Mouse (Mus musculus): ENCODE results near the gene Krt76. TPM values are rescaled to one million over a fixed set of nuclear protein-coding genes. Genes with fewer than 3 reads are reported as not detected.

The Krt76 gene
- polyA plus RNA-seq, 1 experiment = not detected

- H3K36me3 ChIP-seq (ENCODE audit: control insufficient read depth, insufficient read depth, low read length) = no peaks in the 10 kb centered on the region
- DNase-seq (ENCODE audit: low read depth in 1 of 2, low spot score in 2 of 2) = no peak
- H3K27ac ChIP-seq (ENCODE audit: insufficient read depth, low read length) = no peak overlapping the region
- no peaks in the 10 kb centered on the region for H3K4me1 ChIP-seq (ENCODE audit: control insufficient read depth, insufficient read depth, insufficient read length)
- TF ChIP-seq POLR2A (IDR thresholded peaks at IDR 0.05; ENCODE audit: low read depth, low read length) = no peak
- no peak overlapping the region for H3K4me3 ChIP-seq (ENCODE audit: extremely low read depth, insufficient read depth, insufficient read length)
- peaks cover under 1% of the 10 kb centered on the region; the same call in 1 of the 2 replicates for H3K27me3 ChIP-seq (ENCODE audit: control insufficient read depth, insufficient read depth, low read length)
- 37% methylated on average over 5 of the region's 5 CpGs for WGBS
Observed at GRCm38 (mm10) chr15:101854294-101854693, 38.4 kb downstream of the Krt76 start.

- DNase-seq (ENCODE audit: low read depth in 1 of 2, low spot score in 2 of 2) = no peak
- no peaks in the 10 kb centered on the region for H3K27me3 ChIP-seq (ENCODE audit: control insufficient read depth, insufficient read depth, low read length)
- WGBS = 34% methylated on average over 5 of the region's 5 CpGs
- no peaks in the 10 kb centered on the region for H3K36me3 ChIP-seq (ENCODE audit: control insufficient read depth, insufficient read depth, low read length)
- TF ChIP-seq CTCF (IDR thresholded peaks at IDR 0.05; ENCODE audit: extremely low read depth, insufficient read depth, insufficient read length, insufficient replicate concordance) (no peak), POLR2A (IDR thresholded peaks at IDR 0.05; ENCODE audit: low read depth, low read length) (no peak)
- H3K4me1 ChIP-seq (ENCODE audit: control insufficient read depth, insufficient read depth, insufficient read length) = no peaks in the 10 kb centered on the region
- no peak overlapping the region for H3K27ac ChIP-seq (ENCODE audit: insufficient read depth, low read length)
- H3K4me3 ChIP-seq (ENCODE audit: extremely low read depth, insufficient read depth, insufficient read length) = no peak overlapping the region
Observed at GRCm38 (mm10) chr15:101852571-101852970, 40.1 kb downstream of the Krt76 start.

- no peaks in the 10 kb centered on the region for H3K36me3 ChIP-seq (ENCODE audit: control insufficient read depth, insufficient read depth, low read length)
- peaks cover under 1% of the 10 kb centered on the region; the same call in 1 of the 2 replicates for H3K4me1 ChIP-seq (ENCODE audit: control insufficient read depth, insufficient read depth, insufficient read length)
- DNase-seq (ENCODE audit: low read depth in 1 of 2, low spot score in 2 of 2) = no peak
- TF ChIP-seq POLR2A (IDR thresholded peaks at IDR 0.05; ENCODE audit: low read depth, low read length) = no peak
- no peak for TF ChIP-seq CTCF (IDR thresholded peaks at IDR 0.05; ENCODE audit: extremely low read depth, insufficient read depth, insufficient read length, insufficient replicate concordance)
- H3K4me3 ChIP-seq (ENCODE audit: extremely low read depth, insufficient read depth, insufficient read length) = no peak within 1 kb of the TSS
- no peak within 1 kb of the TSS for H3K27ac ChIP-seq (ENCODE audit: insufficient read depth, low read length)
- peaks cover 4% of the 10 kb centered on the region for H3K27me3 ChIP-seq (ENCODE audit: control insufficient read depth, insufficient read depth, low read length)
- 79% methylated on average over 6 of the region's 6 CpGs for WGBS
Observed at GRCm38 (mm10) chr15:101850694-101851093, 42.0 kb downstream of the Krt76 start, which contains the start of gene Krt1. TSS of gene Krt1 (minus strand) at chr15:101850794.

GRCm38 (mm10) chr15:101845971-101846403, 46.7 kb downstream of the Krt76 start:
- H3K27me3 ChIP-seq (ENCODE audit: control insufficient read depth, insufficient read depth, low read length) = peaks cover 6% of the 10 kb centered on the region
- H3K27ac ChIP-seq (ENCODE audit: insufficient read depth, low read length) = no peak overlapping the region
- H3K4me1 ChIP-seq (ENCODE audit: control insufficient read depth, insufficient read depth, insufficient read length) = peaks cover 2% of the 10 kb centered on the region; the same call in 1 of the 2 replicates
- no peak for DNase-seq (ENCODE audit: low read depth in 1 of 2, low spot score in 2 of 2)
- TF ChIP-seq CTCF (IDR thresholded peaks at IDR 0.05; ENCODE audit: extremely low read depth, insufficient read depth, insufficient read length, insufficient replicate concordance) = no peak
- no peak for TF ChIP-seq POLR2A (IDR thresholded peaks at IDR 0.05; ENCODE audit: low read depth, low read length)
- WGBS = 2% methylated on average over 36 of the region's 37 CpGs
- H3K36me3 ChIP-seq (ENCODE audit: control insufficient read depth, insufficient read depth, low read length) = no peaks in the 10 kb centered on the region
- peak overlapping the region; percentile 37; the same call in 1 of the 2 replicates for H3K4me3 ChIP-seq (ENCODE audit: extremely low read depth, insufficient read depth, insufficient read length)

- 62% methylated on average over 9 of the region's 9 CpGs for WGBS
- Histone ChIP-seq H3K36me3 (ENCODE audit: control insufficient read depth, insufficient read depth, low read length) (no peaks in the 10 kb centered on the region), H3K27ac (ENCODE audit: insufficient read depth, low read length) (no peak overlapping the region), H3K4me1 (ENCODE audit: control insufficient read depth, insufficient read depth, insufficient read length) (peaks cover 2% of the 10 kb centered on the region; the same call in 1 of the 2 replicates), H3K27me3 (ENCODE audit: control insufficient read depth, insufficient read depth, low read length) (peaks cover 6% of the 10 kb centered on the region), H3K4me3 (ENCODE audit: extremely low read depth, insufficient read depth, insufficient read length) (no peak overlapping the region)
- TF ChIP-seq CTCF (IDR thresholded peaks at IDR 0.05; ENCODE audit: extremely low read depth, insufficient read depth, insufficient read length, insufficient replicate concordance) (no peak), POLR2A (IDR thresholded peaks at IDR 0.05; ENCODE audit: low read depth, low read length) (no peak)
- DNase-seq (ENCODE audit: low read depth in 1 of 2, low spot score in 2 of 2) = no peak
Observed at GRCm38 (mm10) chr15:101843192-101843591, 49.5 kb downstream of the Krt76 start.

- Histone ChIP-seq H3K4me1 (ENCODE audit: control insufficient read depth, insufficient read depth, insufficient read length) (no peaks in the 10 kb centered on the region), H3K36me3 (ENCODE audit: control insufficient read depth, insufficient read depth, low read length) (no peaks in the 10 kb centered on the region), H3K4me3 (ENCODE audit: extremely low read depth, insufficient read depth, insufficient read length) (no peak overlapping the region), H3K27ac (ENCODE audit: insufficient read depth, low read length) (no peak overlapping the region), H3K27me3 (ENCODE audit: control insufficient read depth, insufficient read depth, low read length) (no peaks in the 10 kb centered on the region)
- DNase-seq (ENCODE audit: low read depth in 1 of 2, low spot score in 2 of 2) = no peak
- TF ChIP-seq CTCF (IDR thresholded peaks at IDR 0.05; ENCODE audit: extremely low read depth, insufficient read depth, insufficient read length, insufficient replicate concordance) = no peak
- TF ChIP-seq POLR2A (IDR thresholded peaks at IDR 0.05; ENCODE audit: low read depth, low read length) = no peak
- WGBS = 60% methylated on average over 5 of the region's 5 CpGs
Observed at GRCm38 (mm10) chr15:101834784-101835328, 57.9 kb downstream of the Krt76 start.

Other genes starting within 250 kb of the Krt76 start
- not detected in 2 replicates for gene Gm5478, start 245.5 kb downstream of the Krt76 start, polyA plus RNA-seq (2012; rRNA removed)
- gene Krt6b, start 212.6 kb downstream of the Krt76 start, polyA plus RNA-seq (2012; rRNA removed) = not detected in 2 replicates
- gene Krt6a, start 198.6 kb downstream of the Krt76 start, polyA plus RNA-seq (2012; rRNA removed) = not detected in 2 replicates
- not detected in 2 replicates for gene Krt5, start 180.0 kb downstream of the Krt76 start, polyA plus RNA-seq (2012; rRNA removed)
- gene Krt71, start 149.8 kb downstream of the Krt76 start, polyA plus RNA-seq (2012; rRNA removed) = not detected in 2 replicates
- not detected in 2 replicates for gene Krt72, start 106.5 kb downstream of the Krt76 start, polyA plus RNA-seq (2012; rRNA removed)
- not detected in 2 replicates for gene Krt73, start 90.6 kb downstream of the Krt76 start, polyA plus RNA-seq (2012; rRNA removed)
- gene Krt2, start 74.8 kb downstream of the Krt76 start, polyA plus RNA-seq (2012; rRNA removed) = not detected in 2 replicates
- gene Krt1, start 42.1 kb downstream of the Krt76 start, polyA plus RNA-seq (2012; rRNA removed) = 0.05 and 0.22 TPM in 2 replicates
- not detected in 2 replicates for gene Krt77, start 23.2 kb downstream of the Krt76 start, polyA plus RNA-seq (2012; rRNA removed)
- 0.05 TPM in 1 of 2 replicates, not detected in the other for gene Krt4, start 31.8 kb upstream of the Krt76 start, polyA plus RNA-seq (2012; rRNA removed)
- gene Krt79, start 47.4 kb upstream of the Krt76 start, polyA plus RNA-seq (2012; rRNA removed) = not detected in 2 replicates
- gene Krt78, start 61.4 kb upstream of the Krt76 start, polyA plus RNA-seq (2012; rRNA removed) = not detected in 2 replicates
- 2.2 and 3.0 TPM in 2 replicates for gene Krt8, start 111.6 kb upstream of the Krt76 start, polyA plus RNA-seq (2012; rRNA removed)
- 2.1 and 2.2 TPM in 2 replicates for gene Krt18, start 135.3 kb upstream of the Krt76 start, polyA plus RNA-seq (2012; rRNA removed)
- gene Eif4b, start 180.9 kb upstream of the Krt76 start, polyA plus RNA-seq (2012; rRNA removed) = 59.7 and 65.8 TPM in 2 replicates
- 44.5 and 46.3 TPM in 2 replicates for gene Tns2, start 207.5 kb upstream of the Krt76 start, polyA plus RNA-seq (2012; rRNA removed)
- 26.0 and 28.8 TPM in 2 replicates for gene Spryd3, start 243.3 kb upstream of the Krt76 start, polyA plus RNA-seq (2012; rRNA removed)